Mouse (Mus musculus) ES-Bruce4 (cell line): Measurements from ENCODE around the gene Slc19a1.

Experiments used
- CTCF ChIP-seq: IDR thresholded peaks from one replicate; pipeline ENCODE4 v1.8.1; 2011; ENCODE audit warnings: low read depth, low read length
- POLR2A ChIP-seq: IDR thresholded peaks from one replicate; pipeline ENCODE4 v1.8.1; 2011; ENCODE audit warnings: low read length; ENCODE audit not compliant: insufficient read depth

DNA sequence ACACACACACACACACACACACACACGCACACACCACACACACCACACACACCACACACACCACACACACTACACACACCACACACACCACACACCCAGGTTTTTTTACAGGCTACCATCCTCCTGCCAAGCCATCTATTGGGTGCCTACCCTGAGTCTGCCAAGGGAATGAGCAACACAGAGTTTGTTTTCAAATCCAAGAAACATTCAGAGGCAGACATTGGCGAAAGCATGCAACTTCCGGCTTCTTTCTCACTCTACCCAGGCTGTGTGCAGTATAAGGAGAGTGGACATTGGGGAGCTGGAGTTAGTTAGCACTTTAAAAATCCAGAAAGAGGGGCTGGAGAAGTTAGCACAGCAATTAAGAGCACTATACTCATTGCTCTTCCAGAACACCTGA lies 23.3 kb upstream of the Slc19a1 start:
- TF ChIP-seq CTCF (no peak), POLR2A (no peak)
